Mouse (Mus musculus) kidney, adult 11 months (tissue): Measurements from ENCODE around the gene Ranbp17.

Source experiments
- DNase-seq: peaks from one replicate; pipeline ENCODE4 v3.0.0; 2022

Ranbp17 gene

DNA sequence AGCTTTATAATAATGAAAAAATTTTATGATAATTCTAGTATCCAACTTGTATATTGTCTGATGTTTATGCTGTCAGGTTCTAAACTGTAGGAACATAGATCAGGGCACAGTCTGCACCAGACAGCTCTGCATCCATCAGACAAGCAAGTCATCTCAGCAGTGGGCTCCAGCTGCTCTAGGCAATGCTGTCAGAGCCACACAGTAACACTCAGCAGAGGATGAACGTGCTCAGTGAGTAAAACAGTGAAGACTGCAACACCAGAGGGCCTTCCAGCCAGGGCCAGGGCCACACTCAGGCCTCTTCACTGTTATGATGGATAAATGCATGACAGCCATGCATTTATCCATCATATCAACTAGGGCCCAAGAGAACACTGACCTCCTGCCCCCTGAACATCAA is 114.2 kb downstream of the Ranbp17 start:
- DNase-seq: no peak

DNA sequence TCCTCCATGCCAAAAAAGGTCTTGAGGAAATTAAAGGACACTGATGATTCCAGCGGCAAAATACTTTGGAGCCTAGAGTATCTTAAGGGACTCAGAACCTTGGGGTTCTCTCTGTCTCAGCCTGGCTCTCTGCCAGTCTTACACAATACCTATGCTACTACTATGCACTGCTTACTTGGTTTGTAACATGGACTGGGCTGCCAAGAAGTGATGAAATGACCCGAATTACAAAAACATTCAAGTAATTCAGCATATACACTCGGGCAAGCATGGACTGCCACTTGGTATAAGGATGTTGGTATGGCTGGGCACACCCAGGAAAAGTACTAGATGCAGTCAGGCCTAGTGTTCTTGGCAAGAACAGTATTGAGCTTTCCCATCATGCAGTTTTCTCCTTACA is 114.8 kb downstream of the Ranbp17 start:
- no peak for DNase-seq

GRCm38 (mm10) chr11:33396275-33396674 is 117.3 kb downstream of the Ranbp17 start:
- DNase-seq: no peak

DNA sequence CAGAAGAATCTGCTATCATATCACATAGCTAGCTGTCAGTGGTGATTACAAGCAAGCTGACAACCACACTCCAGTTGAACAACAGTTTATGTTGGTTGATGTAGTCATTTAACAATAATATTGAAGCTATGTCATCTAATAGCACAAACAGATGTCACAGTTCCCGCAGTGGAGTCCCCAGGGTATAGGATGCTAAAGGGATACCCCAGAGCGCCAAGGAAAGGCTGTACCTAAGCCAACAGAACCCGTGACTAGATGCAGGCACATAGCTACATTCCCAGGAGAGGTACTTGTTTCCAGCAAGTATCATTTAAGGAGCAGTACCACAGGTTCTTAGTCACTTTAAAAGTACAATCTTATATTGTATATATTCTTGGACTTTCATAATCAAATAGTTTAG is 119.5 kb downstream of the Ranbp17 start:
- DNase-seq: no peak

GRCm38 (mm10) chr11:33388685-33389084 is 124.9 kb downstream of the Ranbp17 start:
- DNase-seq: no peak

DNA sequence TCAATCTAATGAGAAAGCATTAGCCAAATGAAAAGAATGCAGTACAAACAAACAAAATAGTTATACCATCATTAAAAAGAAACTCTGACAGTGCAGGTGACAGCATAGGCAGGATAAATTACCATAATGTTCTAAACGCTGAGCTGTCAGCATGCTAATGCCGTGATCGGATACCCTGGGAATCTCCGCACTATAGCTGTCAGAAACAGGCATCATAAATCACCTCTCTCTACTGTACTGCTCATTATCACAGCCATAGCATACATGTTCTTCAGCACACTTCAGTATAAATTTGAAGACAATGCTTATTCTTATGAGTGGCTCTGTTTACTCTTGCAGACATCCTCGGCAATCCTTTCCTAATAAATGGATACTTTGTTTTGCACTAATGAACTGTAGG is 151.7 kb downstream of the Ranbp17 start:
- DNase-seq: no peak

DNA sequence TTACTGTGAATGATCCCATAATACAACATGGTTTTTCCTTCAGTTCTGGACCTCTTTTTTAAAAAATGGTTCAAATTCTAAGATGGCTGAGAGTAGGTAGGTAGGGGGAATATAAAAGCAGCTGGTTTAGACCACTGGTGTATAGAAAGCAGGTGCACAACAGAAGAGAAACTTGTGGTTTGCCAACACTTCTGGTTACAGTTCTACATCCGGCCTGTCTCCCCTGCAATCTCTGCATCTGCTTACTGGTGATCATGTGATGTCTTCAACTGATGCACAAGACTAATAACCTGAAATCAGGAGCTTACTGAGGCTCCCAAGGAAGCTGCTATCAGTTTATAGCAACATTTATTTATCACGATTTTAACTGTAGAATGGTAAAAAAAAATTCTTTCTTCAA is 164.3 kb downstream of the Ranbp17 start:
- DNase-seq: no peak

DNA sequence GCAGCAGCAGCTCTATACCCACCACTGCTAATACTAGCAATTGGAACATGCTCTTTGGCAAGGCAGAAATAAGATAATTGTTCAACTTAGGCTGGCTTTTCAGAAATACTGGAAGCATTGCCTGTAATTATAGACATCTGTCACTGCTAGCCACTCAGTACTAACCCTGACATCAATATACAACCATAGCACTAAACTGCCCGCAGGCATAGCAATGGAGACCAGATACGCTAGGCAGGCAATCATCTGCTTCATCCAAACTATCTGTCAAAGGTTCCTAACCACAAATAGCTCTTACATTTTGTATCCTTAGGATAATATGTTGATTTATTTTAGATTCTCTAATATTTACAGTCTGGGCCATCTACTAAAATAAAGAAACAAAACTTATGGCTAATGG is 171.5 kb downstream of the Ranbp17 start:
- no peak for DNase-seq

DNA sequence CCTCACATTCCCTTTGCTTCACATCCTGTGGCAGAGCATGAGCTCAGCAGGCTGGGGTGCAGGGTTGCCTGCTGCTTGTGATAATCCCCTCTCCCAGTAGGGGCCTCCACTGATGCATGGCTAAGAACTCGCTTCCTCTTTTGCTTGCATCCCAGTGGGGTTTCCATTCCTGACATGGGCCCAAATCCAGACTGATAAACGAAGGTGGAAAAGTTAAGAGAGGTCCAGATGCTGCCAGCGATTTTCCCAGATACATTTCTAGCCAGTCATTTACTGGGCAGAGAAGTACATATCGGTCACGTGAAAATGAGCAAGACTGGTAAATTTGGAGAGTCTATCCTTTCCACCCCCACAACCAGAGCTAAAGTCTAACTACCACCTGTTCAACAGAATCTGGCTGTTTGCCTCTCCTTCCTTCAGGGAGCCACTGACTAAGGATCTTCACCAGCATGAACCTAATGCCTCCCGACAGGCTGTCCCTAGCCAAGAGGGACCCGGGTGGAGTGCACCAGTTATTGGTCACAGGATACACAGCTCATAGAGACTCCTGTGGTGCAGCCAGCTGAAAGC is 176.9 kb downstream of the Ranbp17 start:
- DNase-seq: no peak

DNA sequence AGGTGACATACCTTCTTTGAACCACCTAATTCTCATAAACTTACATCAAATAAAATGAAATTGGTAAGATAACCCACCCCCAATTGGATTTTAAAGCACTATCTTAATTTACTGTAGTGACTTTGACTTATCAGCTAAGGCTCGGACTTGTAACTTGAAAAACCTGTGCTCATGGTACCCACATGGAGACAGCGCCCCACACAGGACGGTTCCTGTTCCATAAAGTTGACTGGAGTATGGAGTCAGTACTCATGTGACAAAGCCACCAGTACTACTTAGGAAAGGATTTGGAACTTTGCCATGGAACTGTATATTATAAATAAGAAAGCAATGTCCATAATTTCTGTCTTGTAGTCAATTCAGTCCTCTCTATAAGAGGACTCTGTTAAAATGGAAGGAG is 177.9 kb downstream of the Ranbp17 start:
- DNase-seq: no peak

GRCm38 (mm10) chr11:33332137-33332536 is 181.4 kb downstream of the Ranbp17 start:
- no peak for DNase-seq

GRCm38 (mm10) chr11:33319006-33319611 is 194.4 kb downstream of the Ranbp17 start:
- DNase-seq: no peak

GRCm38 (mm10) chr11:33309566-33309965 is 204.0 kb downstream of the Ranbp17 start:
- no peak for DNase-seq

- no peak for DNase-seq
Observed at GRCm38 (mm10) chr11:33300859-33301258, 212.7 kb downstream of the Ranbp17 start.

- DNase-seq: no peak
Observed at GRCm38 (mm10) chr11:33299371-33299770, 214.2 kb downstream of the Ranbp17 start.

DNA sequence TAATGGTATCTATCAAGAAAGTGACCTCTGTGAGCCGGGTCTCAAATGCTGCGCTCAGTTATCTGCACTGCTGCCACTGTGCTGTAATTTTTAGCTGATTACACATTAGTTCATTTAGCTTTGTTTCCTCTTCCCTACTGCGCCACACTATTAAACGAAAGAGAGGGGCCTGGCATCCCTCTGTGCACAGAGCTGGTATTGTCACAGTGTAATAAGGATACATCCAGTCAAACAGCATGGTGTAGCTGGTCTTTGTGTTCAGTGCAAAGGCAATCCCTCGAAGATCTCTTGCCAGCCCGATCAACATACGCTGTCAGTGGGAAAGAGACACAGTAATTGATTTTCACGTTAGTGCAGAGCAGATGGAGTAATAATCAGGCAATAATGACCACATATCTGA is 216.4 kb downstream of the Ranbp17 start:
- DNase-seq: no peak

- no peak for DNase-seq
Observed at GRCm38 (mm10) chr11:33295422-33295821, 218.1 kb downstream of the Ranbp17 start.

GRCm38 (mm10) chr11:33294063-33294462 is 219.5 kb downstream of the Ranbp17 start:
- DNase-seq: no peak

DNA sequence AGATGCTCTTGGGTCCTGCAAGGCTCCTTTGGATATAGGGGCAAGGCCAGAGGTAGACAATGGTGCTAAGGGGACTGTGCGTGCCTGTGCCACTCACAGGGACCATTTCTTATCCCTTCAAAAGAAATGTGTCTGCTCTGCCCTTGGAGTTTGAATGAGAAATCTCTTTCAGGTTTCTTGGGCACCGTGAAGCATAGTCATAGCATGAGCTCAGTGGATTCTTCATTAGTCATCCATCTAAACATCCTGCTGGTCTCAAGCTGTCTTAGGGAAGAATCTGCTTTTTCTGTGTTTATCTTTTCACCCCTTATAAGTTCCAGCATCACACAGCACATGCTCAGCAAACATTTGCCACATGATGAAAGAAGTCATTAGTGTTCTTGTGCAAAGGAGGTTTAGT is 235.0 kb downstream of the Ranbp17 start:
- no peak for DNase-seq

DNA sequence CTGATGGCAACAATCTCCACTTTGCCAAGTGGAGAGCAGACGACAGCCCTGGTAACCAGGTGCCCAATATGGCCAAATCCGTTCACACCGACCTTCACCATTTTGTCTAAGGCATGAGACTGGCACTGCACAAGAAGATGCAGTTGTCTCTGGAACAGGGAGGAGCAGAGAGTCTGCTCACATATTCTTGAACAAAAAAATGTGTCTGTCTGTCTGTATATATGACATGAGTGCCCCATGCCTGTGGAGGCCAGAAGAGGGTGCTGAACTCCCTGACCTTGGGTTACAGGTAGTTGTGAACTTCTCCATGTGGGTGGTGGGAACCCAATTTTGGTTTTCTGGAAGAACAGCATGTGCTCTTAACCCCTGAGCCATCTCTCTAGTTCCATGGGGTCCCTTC is 236.9 kb downstream of the Ranbp17 start, which contains the start of gene Gm12117:
TSS of gene Gm12117 (minus strand) at position 101 of the 400 bp plus-strand sequence.
- DNase-seq: no peak

DNA sequence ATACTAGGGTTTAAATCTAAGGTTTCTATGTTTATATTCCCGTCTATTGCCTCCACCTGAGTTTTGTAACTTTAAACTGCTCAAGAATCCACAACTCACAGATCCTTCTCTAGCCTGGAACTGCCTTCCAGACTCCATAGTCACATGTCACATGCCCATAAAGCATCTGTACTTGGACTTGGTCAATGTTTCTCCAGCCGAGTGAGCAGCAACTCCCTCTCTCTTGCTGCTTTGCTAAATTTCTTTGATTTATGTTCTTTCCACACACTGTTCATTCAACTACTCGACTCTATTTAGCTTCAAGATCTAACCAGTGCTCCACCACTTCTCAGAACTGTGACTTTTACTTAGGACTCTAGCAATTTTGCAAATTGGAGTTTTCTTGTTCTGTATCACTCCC is 238.7 kb downstream of the Ranbp17 start:
- DNase-seq: no peak

- DNase-seq: no peak
Observed at GRCm38 (mm10) chr11:33274294-33274693, 239.3 kb downstream of the Ranbp17 start.

DNA sequence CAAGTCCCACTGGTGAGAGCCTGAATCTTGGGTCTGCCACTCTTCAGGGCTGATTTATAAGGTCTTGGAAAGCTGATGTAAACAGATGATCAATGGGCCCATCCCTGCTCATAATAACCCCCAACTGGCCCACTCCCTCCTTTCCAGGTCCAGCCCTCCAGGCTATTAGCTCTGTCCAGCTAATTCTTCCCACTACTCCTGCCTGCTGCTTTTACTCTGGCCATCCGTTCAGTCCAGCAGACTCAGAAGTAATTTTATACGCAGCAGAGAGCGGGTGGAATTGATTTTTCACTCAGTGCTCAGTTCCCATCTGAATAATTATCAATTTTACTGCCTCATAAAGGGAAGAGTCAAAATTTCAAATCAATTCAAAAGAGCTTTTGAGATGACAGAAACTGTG is 273.3 kb downstream of the Ranbp17 start:
- DNase-seq: no peak

DNA sequence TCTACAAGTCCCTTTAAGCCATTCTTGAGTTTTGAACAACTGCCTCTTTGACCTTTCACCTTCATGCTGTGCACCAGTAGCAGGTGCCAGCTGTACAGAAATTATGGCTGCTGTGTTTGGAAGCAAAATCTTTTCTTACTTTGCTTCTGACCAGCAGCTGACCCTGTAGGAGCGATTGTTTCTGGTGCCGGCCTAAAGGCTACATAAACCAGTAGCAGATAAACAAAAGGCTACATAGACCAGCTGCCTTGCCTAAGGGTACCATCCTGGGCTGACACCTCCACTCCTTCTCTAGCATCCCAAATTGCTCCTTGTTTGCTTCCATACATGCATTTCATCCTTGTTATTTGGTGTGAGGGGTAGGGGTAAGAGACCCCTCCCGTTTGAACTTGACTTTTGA is 279.4 kb downstream of the Ranbp17 start:
- no peak for DNase-seq

DNA sequence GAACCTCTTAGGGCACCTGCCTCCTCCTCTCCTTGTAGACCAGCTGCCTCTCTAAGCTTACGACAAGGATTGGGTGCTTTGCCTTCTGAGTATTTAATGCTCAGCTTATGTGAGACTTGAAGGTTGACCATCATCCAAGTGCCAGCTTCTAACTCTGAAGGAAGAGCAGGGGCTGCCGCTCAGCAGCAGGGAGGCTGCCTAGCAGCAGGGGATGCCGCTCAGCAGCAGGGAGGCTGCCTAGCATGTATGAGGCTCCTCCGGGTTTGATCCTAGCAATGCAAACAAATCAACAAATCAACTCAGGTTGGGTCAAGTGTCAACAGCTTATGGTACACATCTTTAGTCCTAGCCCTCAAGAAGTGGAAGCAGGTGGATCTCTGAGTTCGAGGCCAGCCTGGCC is 281.5 kb downstream of the Ranbp17 start:
- DNase-seq: no peak
